Mouse (Mus musculus) E14TG2a.4 (cell line): ENCODE data around the gene Slc7a1.
A peak's percentile ranks its signal among the peaks of the same experiment; 100 is the strongest.
"Not testable (repeated sequence)": the region's sequence is repeated elsewhere in the genome, so short reads cannot be mapped to it uniquely, and the experiment has no call there.

Experiments used
- H3K27me3 ChIP-seq: 2 replicates; pipeline ENCODE4 v1.6.1; 2014; ENCODE audit warnings: low read length, control low read depth; ENCODE audit not compliant: insufficient read depth
- H3K36me3 ChIP-seq: 2 replicates; pipeline ENCODE4 v1.6.1; 2014; ENCODE audit warnings: low read length, control low read depth; ENCODE audit not compliant: insufficient read depth
- H3K4me1 ChIP-seq: replicated peaks from 2 replicates; pipeline ENCODE4 v1.6.1; 2014; ENCODE audit warnings: low read depth, low read length, control low read depth
- H3K4me3 ChIP-seq: replicated peaks from 2 replicates; pipeline ENCODE4 v1.5.1; 2014; ENCODE audit warnings: mild to moderate bottlenecking, low read length
- H3K9me3 ChIP-seq: 2 replicates; pipeline ENCODE4 v1.6.1; 2014; ENCODE audit warnings: low read length, control low read depth
- CTCF ChIP-seq: conservative IDR thresholded peaks from 2 replicates; pipeline ENCODE4 v1.5.1; 2014; ENCODE audit warnings: low read length
- NANOG ChIP-seq: IDR thresholded peaks from 2 replicates; pipeline ENCODE4 v1.6.1; 2014; ENCODE audit warnings: borderline replicate concordance, low read length, mixed read lengths
- POU5F1 ChIP-seq: IDR thresholded peaks from 2 replicates; pipeline ENCODE4 v1.6.1; 2014; ENCODE audit warnings: low read length, borderline replicate concordance

Gene Slc7a1

GRCm38 (mm10) chr5:148339126-148339525, 60.6 kb downstream of the Slc7a1 start:
- Histone ChIP-seq H3K27me3 (no peaks in the 10 kb centered on the region), H3K9me3 (no peaks in the 10 kb centered on the region), H3K4me1 (peaks cover 16% of the 10 kb centered on the region), H3K4me3 (no peak overlapping the region), H3K36me3 (peaks cover 77% of the 10 kb centered on the region)
- TF ChIP-seq CTCF (no peak), POU5F1 (no peak), NANOG (no peak)

GRCm38 (mm10) chr5:148332622-148332974, 67.1 kb downstream of the Slc7a1 start:
- Histone ChIP-seq H3K4me1 (peaks cover 35% of the 10 kb centered on the region), H3K4me3 (peak overlapping the region; percentile 32; the same call in 1 of the 2 replicates), H3K9me3 (no peaks in the 10 kb centered on the region), H3K36me3 (peaks cover 71% of the 10 kb centered on the region), H3K27me3 (no peaks in the 10 kb centered on the region)
- TF ChIP-seq CTCF: peak; percentile 51
- TF ChIP-seq POU5F1: no peak

- peaks cover 68% of the 10 kb centered on the region for H3K36me3 ChIP-seq
- peak overlapping the region; percentile 32; the same call in 1 of the 2 replicates for H3K4me3 ChIP-seq
- peaks cover 35% of the 10 kb centered on the region for H3K4me1 ChIP-seq
- no peaks in the 10 kb centered on the region for H3K9me3 ChIP-seq
- H3K27me3 ChIP-seq: no peaks in the 10 kb centered on the region
- TF ChIP-seq POU5F1 (no peak), CTCF (no peak), NANOG (no peak)
Measured at GRCm38 (mm10) chr5:148331926-148332621, 67.6 kb downstream of the Slc7a1 start.

- TF ChIP-seq NANOG: no peak
- no peak for TF ChIP-seq POU5F1
- no peak for TF ChIP-seq CTCF
- Histone ChIP-seq H3K4me1 (peaks cover 35% of the 10 kb centered on the region), H3K36me3 (peaks cover 60% of the 10 kb centered on the region)
Measured at GRCm38 (mm10) chr5:148331229-148331776, 68.4 kb downstream of the Slc7a1 start.

GRCm38 (mm10) chr5:148328982-148329381, 70.7 kb downstream of the Slc7a1 start:
- Histone ChIP-seq H3K27me3 (no peaks in the 10 kb centered on the region), H3K4me3 (no peak overlapping the region), H3K36me3 (peaks cover 43% of the 10 kb centered on the region), H3K4me1 (peaks cover 35% of the 10 kb centered on the region), H3K9me3 (no peaks in the 10 kb centered on the region; the same call in 1 of the 2 replicates)
- TF ChIP-seq NANOG (no peak), POU5F1 (no peak), CTCF (no peak)

More at GRCm38 (mm10) chr5:148331229-148331776, 68.4 kb downstream of the Slc7a1 start:
- Histone ChIP-seq H3K9me3 (no peaks in the 10 kb centered on the region; the same call in 1 of the 2 replicates), H3K4me3 (no peak overlapping the region), H3K27me3 (no peaks in the 10 kb centered on the region)

- not testable (repeated sequence) for H3K9me3 ChIP-seq, H3K27me3 ChIP-seq, H3K4me3 ChIP-seq
- H3K36me3 ChIP-seq: peaks cover 18% of the 10 kb centered on the region
- peaks cover 19% of the 10 kb centered on the region for H3K4me1 ChIP-seq
Measured at GRCm38 (mm10) chr5:148326295-148326694, 73.4 kb downstream of the Slc7a1 start.

GRCm38 (mm10) chr5:148325317-148325885, 74.3 kb downstream of the Slc7a1 start:
- Histone ChIP-seq H3K4me1 (peaks cover 12% of the 10 kb centered on the region), H3K4me3 (no peak overlapping the region)
- TF ChIP-seq NANOG (no peak), POU5F1 (no peak), CTCF (peak; percentile 96)

GRCm38 (mm10) chr5:148314931-148315330, 84.8 kb downstream of the Slc7a1 start:
- Histone ChIP-seq H3K9me3 (peaks cover 25% of the 10 kb centered on the region), H3K27me3 (no peaks in the 10 kb centered on the region), H3K4me3 (no peak overlapping the region), H3K4me1 (0 out of 2 replicates have a peak, but pooled peaks cover 3% of the 10 kb centered on the region), H3K36me3 (peaks cover 23% of the 10 kb centered on the region)
- TF ChIP-seq POU5F1 (no peak), CTCF (no peak), NANOG (no peak)

More at GRCm38 (mm10) chr5:148325317-148325885, 74.3 kb downstream of the Slc7a1 start:
- Histone ChIP-seq H3K36me3 (peaks cover 12% of the 10 kb centered on the region; the same call in 1 of the 2 replicates), H3K27me3 (no peaks in the 10 kb centered on the region), H3K9me3 (no peaks in the 10 kb centered on the region; the same call in 1 of the 2 replicates)

GRCm38 (mm10) chr5:148312443-148312842, 87.3 kb downstream of the Slc7a1 start:
- Histone ChIP-seq H3K27me3 (no peaks in the 10 kb centered on the region), H3K36me3 (peaks cover 43% of the 10 kb centered on the region), H3K4me1 (0 out of 2 replicates have a peak, but pooled peaks cover 3% of the 10 kb centered on the region), H3K4me3 (no peak overlapping the region), H3K9me3 (peaks cover 42% of the 10 kb centered on the region)
- TF ChIP-seq NANOG (no peak), POU5F1 (no peak), CTCF (peak; percentile 30)
